Mouse (Mus musculus) kidney, adult 2 months (tissue): ENCODE data around the gene Ptges3. TPM values are rescaled to one million over a fixed set of nuclear protein-coding genes. Genes with fewer than 3 reads are reported as not detected.

ENCODE experiments used
- DNase-seq: peaks from one replicate; pipeline ENCODE4 v3.0.0; 2021
- H3K27ac ChIP-seq: fragments of 200-500 bp; 2 replicates; pipeline ENCODE4 v1.5.1; 2012; ENCODE audit warnings: low read depth, low read length, control low read depth, inconsistent platforms; ENCODE audit not compliant: insufficient read depth
- H3K27me3 ChIP-seq: fragments of 200-500 bp; replicated peaks from 2 replicates; pipeline ENCODE4 v1.6.1; 2012; ENCODE audit warnings: mild to moderate bottlenecking, moderate library complexity, low read length, inconsistent platforms; ENCODE audit not compliant: control insufficient read depth, insufficient read depth
- H3K36me3 ChIP-seq: fragments of 200-500 bp; 2 replicates; pipeline ENCODE4 v1.6.1; 2012; ENCODE audit warnings: mild to moderate bottlenecking, moderate library complexity, low read length, inconsistent platforms; ENCODE audit not compliant: control insufficient read depth, insufficient read depth
- H3K4me1 ChIP-seq: fragments of 200-500 bp; 2 replicates; pipeline ENCODE4 v1.6.1; 2011; ENCODE audit warnings: low read length; ENCODE audit not compliant: control insufficient read depth, insufficient read depth
- H3K4me3 ChIP-seq: fragments of 200-500 bp; 2 replicates; pipeline ENCODE4 v1.5.1; 2011; ENCODE audit warnings: mild to moderate bottlenecking, low read depth, low read length, control low read depth; ENCODE audit not compliant: insufficient read depth
- CTCF ChIP-seq: fragments of 200-500 bp; conservative IDR thresholded peaks from 2 replicates; pipeline ENCODE4 v1.5.1; 2011; ENCODE audit warnings: low read depth, mild to moderate bottlenecking, control low read depth, low read length, moderate library complexity, mixed read lengths; ENCODE audit not compliant: insufficient read depth, insufficient read length
- POLR2A ChIP-seq: fragments of 200-500 bp; IDR thresholded peaks from one replicate; pipeline ENCODE4 v1.6.1; 2011; ENCODE audit warnings: low read depth, low read length, control low read depth
- WGBS: fragments of 180-500 bp; shearing (Covaris S2); methylation state at CpG from one replicate; pipeline ENCODE4 v1.1.7; 2018; 5-methylcytosine and 5-hydroxymethylcytosine counted together
- polyA plus RNA-seq: library from polyadenylated mRNA; depleted of rRNA; stranded (reverse); fragments of >200 nt; gene quantifications from 2 replicates; pipeline ENCODE4 v1.2.3, GENCODE M21; 2012

Ptges3 gene
- polyA plus RNA-seq, 1 experiment, result 28.2 TPM

GRCm38 (mm10) chr10:128036746-128037425 is 21.9 kb upstream of the Ptges3 start:
- H3K36me3 ChIP-seq, result no peaks in the 10 kb centered on the region
- TF ChIP-seq POLR2A, result no peak
- no peak for TF ChIP-seq CTCF
- peaks cover 23% of the 10 kb centered on the region; the same call in 1 of the 2 replicates for H3K4me1 ChIP-seq
- H3K4me3 ChIP-seq, result peak overlapping the region; percentile 96
- peak overlapping the region; percentile 97 for H3K27ac ChIP-seq
- WGBS, result 3% methylated on average over 10 of the region's 10 CpGs
- DNase-seq, result peak; percentile 70
- no peaks in the 10 kb centered on the region for H3K27me3 ChIP-seq

DNA sequence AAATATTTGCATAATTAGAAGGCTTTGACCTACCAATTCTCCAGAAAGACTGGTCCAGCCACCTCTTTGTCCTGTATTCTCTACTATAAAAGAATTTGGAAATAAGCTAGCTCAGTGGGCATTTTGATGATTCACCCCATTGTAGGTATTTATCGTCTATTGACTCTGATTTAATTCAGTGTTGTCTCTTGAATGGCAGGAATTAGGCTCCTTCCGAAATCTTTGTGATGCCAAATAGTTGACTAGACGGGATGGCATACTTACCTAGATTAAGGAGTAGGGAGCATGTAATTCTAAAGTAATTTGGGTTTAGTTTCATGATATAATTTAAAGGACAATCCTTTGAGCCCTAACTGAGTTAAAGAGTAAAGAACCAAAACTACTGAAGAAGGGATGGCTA is 20.8 kb upstream of the Ptges3 start:
- no peak for DNase-seq
- Histone ChIP-seq H3K4me1 (peaks cover 23% of the 10 kb centered on the region; the same call in 1 of the 2 replicates), H3K36me3 (no peaks in the 10 kb centered on the region), H3K27ac (no peak overlapping the region), H3K27me3 (no peaks in the 10 kb centered on the region), H3K4me3 (no peak overlapping the region)
- TF ChIP-seq POLR2A (no peak), CTCF (no peak)
- WGBS, result 54% methylated on average over 3 of the region's 3 CpGs

GRCm38 (mm10) chr10:128039167-128039566 is 19.6 kb upstream of the Ptges3 start:
- H3K4me3 ChIP-seq, result no peak overlapping the region
- no peak overlapping the region for H3K27ac ChIP-seq
- TF ChIP-seq POLR2A, result no peak
- TF ChIP-seq CTCF, result no peak
- no peak for DNase-seq
- WGBS, result 21% methylated on average over 5 of the region's 5 CpGs
- peaks cover 23% of the 10 kb centered on the region; the same call in 1 of the 2 replicates for H3K4me1 ChIP-seq
- H3K27me3 ChIP-seq, result no peaks in the 10 kb centered on the region
- peaks cover 2% of the 10 kb centered on the region for H3K36me3 ChIP-seq

DNA sequence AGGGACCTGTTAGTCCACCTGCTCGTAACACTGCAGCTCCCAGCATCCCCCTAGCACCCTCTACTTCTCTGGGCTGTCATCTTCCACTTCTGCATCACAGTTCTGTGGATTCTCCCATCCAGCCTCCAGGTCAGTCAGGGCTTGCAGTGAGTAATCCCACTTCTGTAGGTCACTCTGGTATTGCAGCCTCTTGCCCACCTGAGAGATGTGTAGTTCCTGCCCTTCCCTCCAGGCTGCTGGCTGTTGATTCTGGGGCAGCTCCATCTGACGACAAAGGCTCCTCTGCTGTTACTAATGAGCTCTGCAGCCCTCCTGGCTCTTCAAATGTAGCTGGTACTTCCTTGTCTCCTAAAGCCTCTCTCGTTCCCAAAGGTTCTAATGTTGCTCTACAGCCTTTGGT is 18.9 kb upstream of the Ptges3 start:
- DNase-seq, result no peak
- 51% methylated on average over 3 of the region's 3 CpGs for WGBS
- TF ChIP-seq CTCF, result no peak
- no peak for TF ChIP-seq POLR2A
- no peak overlapping the region for H3K27ac ChIP-seq
- peaks cover 2% of the 10 kb centered on the region for H3K36me3 ChIP-seq
- H3K4me1 ChIP-seq, result peaks cover 19% of the 10 kb centered on the region; the same call in 1 of the 2 replicates
- no peak overlapping the region for H3K4me3 ChIP-seq
- no peaks in the 10 kb centered on the region for H3K27me3 ChIP-seq

DNA sequence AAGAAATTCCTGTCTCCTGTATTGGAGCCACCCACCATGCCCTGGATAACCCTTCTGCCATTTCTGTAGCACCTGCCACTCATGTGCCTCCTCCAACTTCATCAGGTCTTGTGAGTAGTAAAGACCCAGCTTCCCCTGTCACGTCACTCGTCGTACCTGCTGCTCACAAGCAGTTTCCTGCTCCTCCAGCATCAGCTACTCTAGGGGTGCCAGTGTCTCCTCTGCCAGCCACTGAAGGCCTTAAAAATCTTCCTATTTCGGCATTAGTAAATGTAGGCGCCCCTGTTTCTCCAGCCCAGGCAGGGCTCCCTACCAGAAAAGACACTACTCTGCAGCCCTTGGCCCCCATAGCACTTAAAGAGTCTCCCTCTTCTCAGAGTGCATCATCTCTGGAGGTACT is 18.5 kb upstream of the Ptges3 start:
- no peak for TF ChIP-seq POLR2A
- no peak for TF ChIP-seq CTCF
- no peak for DNase-seq
- H3K27ac ChIP-seq, result no peak overlapping the region
- H3K36me3 ChIP-seq, result peaks cover 2% of the 10 kb centered on the region
- H3K27me3 ChIP-seq, result no peaks in the 10 kb centered on the region
- WGBS, result 79% methylated on average over 5 of the region's 5 CpGs
- H3K4me1 ChIP-seq, result peaks cover 18% of the 10 kb centered on the region; the same call in 1 of the 2 replicates
- no peak overlapping the region for H3K4me3 ChIP-seq

DNA sequence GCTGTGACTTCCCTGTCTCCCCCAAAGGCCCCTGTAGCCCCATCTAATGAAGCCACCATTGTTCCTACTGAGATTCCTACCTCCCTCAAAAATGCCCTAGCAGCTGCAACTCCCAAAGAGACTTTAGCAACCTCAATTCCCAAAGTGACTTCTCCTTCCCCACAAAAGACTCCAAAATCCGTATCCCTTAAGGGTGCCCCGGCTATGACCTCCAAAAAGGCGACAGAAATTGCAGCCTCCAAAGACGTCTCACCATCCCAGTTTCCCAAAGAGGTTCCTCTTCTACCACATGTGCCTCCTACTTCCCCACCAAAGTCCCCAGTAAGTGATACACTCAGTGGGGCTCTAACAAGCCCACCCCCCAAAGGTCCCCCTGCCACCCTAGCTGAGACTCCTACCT is 17.1 kb upstream of the Ptges3 start:
- Histone ChIP-seq H3K36me3 (peaks cover 4% of the 10 kb centered on the region), H3K27ac (no peak overlapping the region), H3K4me3 (no peak overlapping the region), H3K27me3 (no peaks in the 10 kb centered on the region), H3K4me1 (peaks cover 18% of the 10 kb centered on the region; the same call in 1 of the 2 replicates)
- DNase-seq, result no peak
- 69% methylated on average over 4 of the region's 4 CpGs for WGBS
- TF ChIP-seq CTCF, result no peak
- no peak for TF ChIP-seq POLR2A

DNA sequence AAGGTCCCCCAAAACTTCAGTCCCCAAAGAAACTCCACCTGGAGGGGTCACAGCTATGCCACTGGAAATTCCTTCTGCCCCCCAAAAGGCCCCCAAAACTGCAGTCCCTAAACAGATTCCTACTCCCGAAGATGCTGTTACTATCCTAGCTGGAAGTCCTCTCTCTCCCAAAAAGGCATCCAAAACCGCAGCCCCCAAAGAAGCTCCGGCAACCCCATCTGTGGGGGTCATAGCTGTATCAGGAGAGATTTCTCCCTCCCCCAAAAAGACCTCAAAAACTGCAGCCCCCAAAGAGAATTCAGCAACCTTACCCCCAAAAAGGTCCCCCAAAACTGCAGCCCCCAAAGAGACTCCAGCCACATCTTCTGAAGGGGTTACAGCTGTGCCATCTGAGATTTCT is 16.3 kb upstream of the Ptges3 start:
- 76% methylated on average over 3 of the region's 3 CpGs for WGBS
- Histone ChIP-seq H3K4me1 (peaks cover 13% of the 10 kb centered on the region; the same call in 1 of the 2 replicates), H3K27ac (no peak overlapping the region), H3K36me3 (peaks cover 6% of the 10 kb centered on the region), H3K4me3 (no peak overlapping the region), H3K27me3 (no peaks in the 10 kb centered on the region)
- no peak for TF ChIP-seq CTCF
- TF ChIP-seq POLR2A, result no peak
- DNase-seq, result no peak
